Mouse (Mus musculus) neural tube, embryonic 12.5 days (tissue): ENCODE data around the gene Sncg. TPM values are rescaled to one million over a fixed set of nuclear protein-coding genes. Genes with fewer than 3 reads are reported as not detected.
"Not testable (repeated sequence)": the region's sequence is repeated elsewhere in the genome, so short reads cannot be mapped to it uniquely, and the experiment has no call there.

ENCODE experiments used
- ATAC-seq: fragments of 200-750 bp; cut with Nextera tagmentation; 2 replicates; pipeline ENCODE4 v1.8.0; 2017; ENCODE audit warnings: low read depth, mild to moderate bottlenecking, moderate TSS enrichment, moderate library complexity; ENCODE audit not compliant: low FRiP score
- H3K27ac ChIP-seq: fragments of 300-500 bp; sonication (generic); 2 replicates; pipeline ENCODE4 v1.5.1; 2016
- H3K27me3 ChIP-seq: fragments of 300-500 bp; sonication (generic); replicated peaks from 2 replicates; pipeline ENCODE4 v1.6.1; 2016; ENCODE audit warnings: mild to moderate bottlenecking
- H3K36me3 ChIP-seq: fragments of 300-500 bp; sonication (generic); 2 replicates; pipeline ENCODE4 v1.6.1; 2016; ENCODE audit warnings: mild to moderate bottlenecking
- H3K4me1 ChIP-seq: fragments of 300-500 bp; sonication (generic); 2 replicates; pipeline ENCODE4 v1.6.1; 2016
- H3K4me2 ChIP-seq: fragments of 300-500 bp; sonication (generic); replicated peaks from 2 replicates; pipeline ENCODE4 v1.6.1; 2016; ENCODE audit warnings: mild to moderate bottlenecking
- H3K4me3 ChIP-seq: fragments of 300-500 bp; sonication (generic); 2 replicates; pipeline ENCODE4 v1.5.1; 2016
- H3K9ac ChIP-seq: fragments of 300-500 bp; sonication (generic); 2 replicates; pipeline ENCODE4 v1.6.1; 2016; ENCODE audit warnings: mild to moderate bottlenecking
- H3K9me3 ChIP-seq: fragments of 300-500 bp; sonication (generic); 2 replicates; pipeline ENCODE4 v1.6.1; 2016; ENCODE audit warnings: mild to moderate bottlenecking
- WGBS: fragments of 180-500 bp; shearing (Covaris S2); methylation state at CpG from one replicate; pipeline ENCODE4 v1.1.7; 2016; 5-methylcytosine and 5-hydroxymethylcytosine counted together
- polyA plus RNA-seq: library from polyadenylated mRNA; unstranded; fragments of >200 nt; fragmentation: Nextera tagmentation; extraction: Ambion mirVana; gene quantifications from 2 replicates; pipeline ENCODE4 v1.2.1, GENCODE M21; 2016

The Sncg gene
- polyA plus RNA-seq, 1 experiment from 2014 or later: 420 TPM

DNA sequence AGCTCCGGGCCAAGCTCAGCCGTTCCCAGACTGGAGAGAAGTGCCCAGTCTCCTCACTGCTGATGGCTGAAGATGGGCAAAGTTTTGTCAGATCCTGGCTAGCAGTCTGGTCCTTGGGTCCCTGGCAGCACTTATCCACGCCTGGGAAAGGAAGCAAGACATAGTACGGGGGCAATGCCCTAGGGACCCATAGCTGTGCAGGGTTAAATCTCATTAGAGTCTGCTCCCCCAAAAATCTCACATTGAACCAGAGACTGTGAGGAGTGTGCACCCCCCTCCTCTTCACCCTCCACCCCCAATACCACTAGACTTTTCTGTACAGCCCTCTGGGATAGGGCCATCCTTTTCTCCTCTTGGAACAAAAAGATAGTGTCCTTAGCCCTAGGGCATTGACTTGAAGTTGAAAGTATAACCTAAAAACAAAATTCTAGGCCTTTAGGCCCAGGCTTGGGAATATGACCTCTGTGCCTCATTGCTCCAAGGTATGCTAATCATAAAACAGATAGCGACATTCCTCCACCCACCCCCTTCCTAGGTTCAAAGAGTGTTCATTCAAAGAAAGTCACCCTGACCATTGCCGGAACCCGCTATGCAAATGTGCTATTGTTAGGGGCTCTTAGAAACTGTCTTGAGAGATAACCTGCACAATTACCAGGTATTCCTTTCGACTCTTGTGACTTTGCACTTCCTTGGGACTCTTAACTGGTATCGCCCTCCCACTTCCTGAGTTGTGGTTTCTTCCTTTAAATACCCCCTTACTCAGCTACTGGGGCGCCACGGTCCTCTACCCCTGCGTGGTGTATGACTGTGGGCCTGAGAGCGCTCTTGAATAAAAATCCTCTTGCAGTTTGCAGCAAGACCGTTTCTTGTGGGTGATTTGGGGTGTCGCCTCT, 10.1 kb downstream of the Sncg start:
- Histone ChIP-seq H3K4me3 (peak overlapping the region; percentile 33; the same call in 1 of the 2 replicates), H3K4me2 (peak overlapping the region; percentile 76), H3K9ac (peak overlapping the region; percentile 23; the same call in 1 of the 2 replicates)
- ATAC-seq: peak; percentile 30; the same call in 1 of the 2 replicates
- not testable (repeated sequence) for H3K27ac ChIP-seq, H3K27me3 ChIP-seq, H3K9me3 ChIP-seq, H3K36me3 ChIP-seq, H3K4me1 ChIP-seq
- WGBS: 81% methylated on average over 15 of the region's 15 CpGs

- H3K9me3 ChIP-seq: no peaks in the 10 kb centered on the region
- no peak overlapping the region for H3K27ac ChIP-seq
- ATAC-seq: peak; percentile 77
- 3% methylated on average over 32 of the region's 32 CpGs for WGBS
- no peaks in the 10 kb centered on the region for H3K27me3 ChIP-seq
- no peaks in the 10 kb centered on the region for H3K36me3 ChIP-seq
- peaks cover 4% of the 10 kb centered on the region; the same call in 1 of the 2 replicates for H3K4me1 ChIP-seq
- H3K9ac ChIP-seq: peak overlapping the region; percentile 23
- peak overlapping the region; percentile 76 for H3K4me2 ChIP-seq
- H3K4me3 ChIP-seq: peak overlapping the region; percentile 33
These were observed 10.9 kb downstream of the Sncg start for GRCm38 (mm10) chr14:34363490-34364253.

DNA sequence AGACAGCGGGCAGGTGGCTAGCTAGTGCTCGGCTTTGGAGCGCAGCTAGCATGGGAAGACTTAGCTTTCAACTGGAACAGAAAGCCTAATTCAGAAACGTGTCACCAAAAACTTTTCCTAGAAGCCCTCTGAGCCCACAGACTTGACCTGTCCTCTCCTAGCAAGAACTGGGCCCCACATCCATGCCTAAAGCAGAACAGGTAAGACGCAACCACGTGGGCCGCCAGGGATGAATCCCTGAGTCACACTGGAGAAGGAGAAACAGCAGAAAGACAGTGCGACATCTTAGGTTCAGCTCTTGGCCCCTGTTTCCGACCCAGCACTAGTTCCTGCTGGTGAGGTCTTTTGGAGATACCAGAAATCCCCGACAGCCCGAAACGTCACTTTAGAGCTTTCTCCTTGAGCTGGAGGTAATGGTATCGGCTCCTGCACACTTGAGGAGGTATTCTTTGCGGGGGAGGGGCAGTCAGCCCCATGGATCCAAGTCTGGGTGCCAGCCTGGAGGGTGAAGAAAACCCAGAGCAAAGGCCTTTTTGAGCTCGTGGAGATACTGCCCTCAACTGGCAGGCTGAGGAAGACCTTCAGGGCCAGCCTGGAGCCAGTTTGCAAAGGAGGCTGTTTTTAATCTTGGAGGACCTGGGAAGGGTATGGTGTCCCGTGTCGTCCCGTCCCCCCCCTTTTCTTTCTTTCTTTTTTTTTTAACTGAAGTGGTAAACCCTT, 11.7 kb downstream of the Sncg start:
- ATAC-seq: peak; percentile 48; the same call in 1 of the 2 replicates
- H3K27ac ChIP-seq: no peak overlapping the region
- WGBS: 33% methylated on average over 18 of the region's 18 CpGs
- no peaks in the 10 kb centered on the region for H3K36me3 ChIP-seq
- H3K27me3 ChIP-seq: no peaks in the 10 kb centered on the region
- no peaks in the 10 kb centered on the region for H3K9me3 ChIP-seq
- peak overlapping the region; percentile 23; the same call in 1 of the 2 replicates for H3K9ac ChIP-seq
- peaks cover 4% of the 10 kb centered on the region; the same call in 1 of the 2 replicates for H3K4me1 ChIP-seq
- peak overlapping the region; percentile 76 for H3K4me2 ChIP-seq
- H3K4me3 ChIP-seq: peak overlapping the region; percentile 33

GRCm38 (mm10) chr14:34362135-34362534, 12.5 kb downstream of the Sncg start:
- no peaks in the 10 kb centered on the region for H3K27me3 ChIP-seq
- no peak overlapping the region for H3K4me3 ChIP-seq
- no peak overlapping the region for H3K4me2 ChIP-seq
- ATAC-seq: no peak
- peaks cover 4% of the 10 kb centered on the region; the same call in 1 of the 2 replicates for H3K4me1 ChIP-seq
- 84% methylated on average over 4 of the region's 4 CpGs for WGBS
- H3K9me3 ChIP-seq: no peaks in the 10 kb centered on the region
- H3K36me3 ChIP-seq: no peaks in the 10 kb centered on the region
- no peak overlapping the region for H3K9ac ChIP-seq
- no peak overlapping the region for H3K27ac ChIP-seq

DNA sequence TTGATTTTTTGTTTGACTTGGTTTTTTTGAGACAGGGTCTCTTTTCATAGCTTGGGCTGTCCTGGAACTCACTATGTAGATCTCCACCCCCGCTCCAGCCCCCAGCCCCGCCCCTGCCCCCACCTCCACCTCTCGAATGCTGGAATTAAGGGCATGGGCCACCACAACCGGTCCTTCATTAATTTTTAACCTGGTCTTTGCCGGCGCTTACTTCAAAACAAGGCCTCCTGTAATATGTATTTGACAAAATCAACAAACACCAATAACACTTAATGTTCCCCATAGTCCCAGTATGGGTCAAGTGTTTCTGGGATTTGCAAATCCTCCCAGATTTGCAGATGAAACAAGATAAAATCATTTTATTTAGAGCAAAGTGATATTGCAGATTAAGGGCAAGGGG, 14.3 kb downstream of the Sncg start:
- Histone ChIP-seq H3K4me3 (no peak overlapping the region), H3K9ac (no peak overlapping the region), H3K36me3 (no peaks in the 10 kb centered on the region), H3K27me3 (no peaks in the 10 kb centered on the region), H3K4me1 (peaks cover 4% of the 10 kb centered on the region; the same call in 1 of the 2 replicates), H3K4me2 (no peak overlapping the region), H3K27ac (no peak overlapping the region), H3K9me3 (no peaks in the 10 kb centered on the region)
- ATAC-seq: no peak
- WGBS: 54% methylated on average over 6 of the region's 6 CpGs

- peaks cover 4% of the 10 kb centered on the region; the same call in 1 of the 2 replicates for H3K4me1 ChIP-seq
- no peak overlapping the region for H3K4me3 ChIP-seq
- no peaks in the 10 kb centered on the region for H3K27me3 ChIP-seq
- H3K9ac ChIP-seq: no peak overlapping the region
- no peak overlapping the region for H3K4me2 ChIP-seq
- H3K36me3 ChIP-seq: no peaks in the 10 kb centered on the region
- H3K27ac ChIP-seq: no peak overlapping the region
- 49% methylated on average over 5 of the region's 5 CpGs for WGBS
- no peak for ATAC-seq
- H3K9me3 ChIP-seq: no peaks in the 10 kb centered on the region
These were observed 14.8 kb downstream of the Sncg start for GRCm38 (mm10) chr14:34359676-34360244.

- 83% methylated on average over 7 of the region's 7 CpGs for WGBS
- no peak for ATAC-seq
- H3K36me3 ChIP-seq: no peaks in the 10 kb centered on the region
These were observed 16.7 kb downstream of the Sncg start for GRCm38 (mm10) chr14:34357671-34358455.

GRCm38 (mm10) chr14:34355301-34355700, 19.3 kb downstream of the Sncg start, which contains the start of gene Fam25c:
Fam25c (minus strand) TSS chr14:34355433.
- Histone ChIP-seq H3K27ac (no peak within 1 kb of the TSS), H3K9me3 (no peaks in the 10 kb centered on the region), H3K36me3 (no peaks in the 10 kb centered on the region), H3K9ac (no peak within 1 kb of the TSS), H3K4me1 (no peaks in the 10 kb centered on the region), H3K4me3 (no peak within 1 kb of the TSS), H3K4me2 (no peak within 1 kb of the TSS), H3K27me3 (no peaks in the 10 kb centered on the region)
- 82% methylated on average over 6 of the region's 6 CpGs for WGBS
- no peak for ATAC-seq

More at GRCm38 (mm10) chr14:34357671-34358455, 16.7 kb downstream of the Sncg start:
- no peaks in the 10 kb centered on the region for H3K9me3 ChIP-seq
- no peak overlapping the region for H3K9ac ChIP-seq
- no peaks in the 10 kb centered on the region for H3K4me1 ChIP-seq
- H3K4me3 ChIP-seq: no peak overlapping the region
- no peak overlapping the region for H3K4me2 ChIP-seq
- H3K27me3 ChIP-seq: no peaks in the 10 kb centered on the region
- no peak overlapping the region for H3K27ac ChIP-seq

- H3K9me3 ChIP-seq: no peaks in the 10 kb centered on the region
- H3K27me3 ChIP-seq: no peaks in the 10 kb centered on the region
- no peak overlapping the region for H3K4me3 ChIP-seq
- no peak overlapping the region for H3K27ac ChIP-seq
- H3K4me1 ChIP-seq: no peaks in the 10 kb centered on the region
- no peak overlapping the region for H3K9ac ChIP-seq
- no peaks in the 10 kb centered on the region for H3K36me3 ChIP-seq
- WGBS: 87% methylated on average over 4 of the region's 4 CpGs
- no peak overlapping the region for H3K4me2 ChIP-seq
- no peak for ATAC-seq
These were observed 20.1 kb downstream of the Sncg start for GRCm38 (mm10) chr14:34354456-34354855.

- ATAC-seq: no peak
- H3K27ac ChIP-seq: no peak overlapping the region
- no peak overlapping the region for H3K9ac ChIP-seq
- H3K36me3 ChIP-seq: no peaks in the 10 kb centered on the region
- no peak overlapping the region for H3K4me3 ChIP-seq
- H3K4me2 ChIP-seq: no peak overlapping the region
- no peaks in the 10 kb centered on the region for H3K4me1 ChIP-seq
- H3K27me3 ChIP-seq: no peaks in the 10 kb centered on the region
- WGBS: 91% methylated on average over 3 of the region's 3 CpGs
- H3K9me3 ChIP-seq: no peaks in the 10 kb centered on the region
These were observed 21.3 kb downstream of the Sncg start for GRCm38 (mm10) chr14:34353326-34353725.

DNA sequence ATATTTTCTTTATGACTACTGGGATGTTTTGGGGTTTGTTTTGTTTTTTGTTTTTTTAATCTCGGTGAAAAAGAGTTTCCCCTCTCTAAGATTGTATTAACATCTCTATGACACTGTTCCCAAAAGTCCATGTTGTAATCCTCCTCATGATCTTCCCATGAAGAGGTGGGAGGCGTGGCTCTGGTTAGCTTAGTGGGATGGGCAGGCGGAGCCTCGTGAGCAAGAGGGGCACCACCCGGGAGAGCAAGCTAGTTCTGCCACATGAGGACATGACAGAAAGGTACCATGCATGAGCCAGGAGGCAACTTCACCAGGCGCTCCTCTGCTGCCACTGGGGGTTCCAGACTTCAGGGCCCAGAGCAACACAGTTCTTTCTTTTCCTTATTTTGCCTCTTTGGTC, 22.1 kb downstream of the Sncg start:
- no peak for ATAC-seq
- H3K4me3 ChIP-seq: no peak overlapping the region
- H3K27me3 ChIP-seq: no peaks in the 10 kb centered on the region
- 77% methylated on average over 6 of the region's 6 CpGs for WGBS
- H3K36me3 ChIP-seq: no peaks in the 10 kb centered on the region
- H3K27ac ChIP-seq: no peak overlapping the region
- H3K9me3 ChIP-seq: no peaks in the 10 kb centered on the region
- no peaks in the 10 kb centered on the region for H3K4me1 ChIP-seq
- H3K4me2 ChIP-seq: no peak overlapping the region
- H3K9ac ChIP-seq: no peak overlapping the region
